Mouse (Mus musculus) ES-E14 (cell line): ENCODE results near the gene Ankrd1. TPM values are rescaled to one million over a fixed set of nuclear protein-coding genes. Genes with fewer than 3 reads are reported as not detected.

Experiments used
- DNase-seq: peaks from one replicate; pipeline ENCODE4 v3.0.0-alpha.2; 2013; ENCODE audit warnings: low read depth, low spot score
- H3K27ac ChIP-seq: 2 replicates; pipeline ENCODE4 v1.5.1; 2012; ENCODE audit warnings: low read depth, mild to moderate bottlenecking, low read length, moderate library complexity, mixed read lengths; ENCODE audit not compliant: poor library complexity, insufficient read depth, severe bottlenecking
- H3K36me3 ChIP-seq: 2 replicates; pipeline ENCODE4 v1.6.1; 2012; ENCODE audit warnings: mild to moderate bottlenecking, low read length, moderate library complexity, mixed read lengths; ENCODE audit not compliant: control insufficient read depth, poor library complexity, insufficient read depth, severe bottlenecking
- H3K4me1 ChIP-seq, 2 experiments: fragments of 150-350 bp in 1 of 2; sonication (generic) in 1 of 2; 2 replicates each; pipeline ENCODE4 v1.6.1; 2012; ENCODE audit warnings: low read length in 2 of 2, mild to moderate bottlenecking in 1 of 2, mixed read lengths in 1 of 2; ENCODE audit not compliant: control insufficient read depth in 2 of 2, insufficient read depth in 2 of 2, poor library complexity in 1 of 2
- H3K4me3 ChIP-seq, 2 experiments: fragments of 150-350 bp in 1 of 2; sonication (generic) in 1 of 2; 2 replicates each; pipeline ENCODE4 v1.5.1; 2012; ENCODE audit warnings: low read length in 2 of 2, low read depth in 1 of 2, mild to moderate bottlenecking in 1 of 2, mixed read lengths in 1 of 2; ENCODE audit not compliant: insufficient read depth in 1 of 2, poor library complexity in 1 of 2, severe bottlenecking in 1 of 2
- H3K9ac ChIP-seq: 2 replicates; pipeline ENCODE4 v1.6.1; 2012; ENCODE audit warnings: low read depth, mild to moderate bottlenecking, low read length, mixed read lengths; ENCODE audit not compliant: poor library complexity, insufficient read depth, severe bottlenecking
- H3K9me3 ChIP-seq: fragments of 150-350 bp; sonication (generic); 2 replicates; pipeline ENCODE4 v1.6.1; 2012; ENCODE audit warnings: low read depth, mild to moderate bottlenecking, low read length; ENCODE audit not compliant: control insufficient read depth, insufficient read depth
- CHD2 ChIP-seq: IDR thresholded peaks from 2 replicates; pipeline ENCODE4 v1.6.1; 2014; ENCODE audit warnings: mild to moderate bottlenecking, low read depth, low read length, inconsistent platforms
- HCFC1 ChIP-seq: IDR thresholded peaks from 2 replicates; pipeline ENCODE4 v1.6.1; 2012; ENCODE audit warnings: low read length, inconsistent platforms, borderline replicate concordance; ENCODE audit not compliant: insufficient read depth
- MAFK ChIP-seq: IDR thresholded peaks from 2 replicates; pipeline ENCODE4 v1.6.1; 2014; ENCODE audit warnings: mild to moderate bottlenecking, low read depth, low read length, inconsistent platforms; ENCODE audit not compliant: insufficient read depth
- ZC3H11A ChIP-seq: IDR thresholded peaks from 2 replicates; pipeline ENCODE4 v1.6.1; 2012; ENCODE audit warnings: low read depth, mild to moderate bottlenecking, inconsistent platforms, low read length, borderline replicate concordance
- ZNF384 ChIP-seq: IDR thresholded peaks from 2 replicates; pipeline ENCODE4 v1.6.1; 2012; ENCODE audit warnings: low read depth, low read length, inconsistent platforms
- in situ Hi-C, 2 experiments: fragments of 600-800 bp; cut with MboI; formaldehyde crosslinking; loops; one replicate each; pipeline ENCODE4 v1.15.1; 2025; ENCODE audit warnings: low sequenced_read_pairs in 2 of 2, inconsistent platforms in 1 of 2; ENCODE audit not compliant: unreplicated experiment in 2 of 2
- total RNA-seq: library from RNA; depleted of rRNA; stranded (reverse); fragments of 300-350 nt; gene quantifications from 2 replicates; pipeline ENCODE4 v1.2.3, GENCODE M21; 2012; rRNA removed

Ankrd1 gene
- total RNA-seq = 5.9 and 6.4 TPM in 2 replicates

DNA sequence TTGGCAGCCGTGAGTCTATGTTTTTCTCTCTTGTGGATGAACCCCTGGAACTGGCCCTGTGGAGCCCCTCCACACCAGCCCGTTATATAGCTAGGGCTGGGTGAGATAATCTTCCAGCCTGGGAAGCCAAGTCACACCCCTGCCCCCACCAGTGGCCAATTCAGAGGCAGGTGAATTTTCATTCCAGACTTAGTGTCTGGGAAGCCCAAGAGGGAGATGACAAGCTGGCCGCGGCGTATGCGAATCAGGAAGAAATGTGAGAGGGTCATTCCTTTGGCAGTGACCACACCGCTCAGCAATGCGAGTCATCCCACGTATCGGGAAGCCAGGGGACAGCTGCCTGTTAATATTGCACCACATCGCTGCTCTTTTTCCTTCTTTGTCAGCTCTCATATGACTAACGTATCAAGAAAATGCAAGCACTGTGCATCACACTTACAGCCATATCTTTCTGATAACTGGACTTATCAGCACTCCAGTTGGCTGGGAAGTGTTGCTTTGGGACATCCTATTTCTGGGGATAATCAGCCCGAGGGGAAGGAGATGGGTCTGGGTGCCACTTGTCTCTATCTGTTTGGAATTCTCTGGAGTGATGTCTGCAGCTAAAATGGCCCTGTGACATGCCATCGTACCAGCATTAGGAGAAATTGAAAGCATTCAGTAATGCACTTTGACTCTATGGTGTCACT is at the start of gene Ankrd1:
Gene Ankrd1 (minus strand): TSS at position 317 of the 689 bp plus-strand sequence.
- Histone ChIP-seq H3K27ac (no peak within 1 kb of the TSS), H3K36me3 (no peaks in the 10 kb centered on the region), H3K9ac (no peak within 1 kb of the TSS), H3K4me1 (no peaks in the 10 kb centered on the region), H3K4me3 (no peak within 1 kb of the TSS), H3K9me3 (peaks cover 2% of the 10 kb centered on the region; the same call in 1 of the 2 replicates)
- TF ChIP-seq MAFK (no peak), HCFC1 (no peak), ZC3H11A (no peak), CHD2 (no peak)
- in situ Hi-C loops = loop anchor here in 1 of 2 experiments (25.0 kb wide), 1 partner anchor 317 kb away; no protein-coding TSS in a partner anchor
- no peak for DNase-seq

DNA sequence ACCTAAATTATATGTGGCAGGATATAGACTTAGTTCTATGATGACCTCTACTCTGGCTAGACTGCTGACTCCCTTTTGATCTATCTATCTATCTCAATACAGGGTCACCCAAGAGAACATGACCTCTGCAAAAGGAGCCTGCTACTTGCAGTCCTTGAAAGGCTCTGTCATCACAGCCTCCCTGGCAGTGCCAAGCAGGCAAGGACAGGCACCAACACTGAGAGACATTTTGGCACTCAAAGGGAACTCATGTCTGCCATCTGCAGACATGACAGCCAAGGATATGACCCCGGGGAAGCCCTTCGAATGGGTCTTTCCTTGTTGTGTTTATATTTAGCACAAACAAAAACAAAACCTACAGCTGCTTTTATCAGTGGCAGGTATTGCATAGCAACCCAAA is 49.2 kb upstream of the Ankrd1 start:
- in situ Hi-C loops = no loop called here
- no peaks in the 10 kb centered on the region for H3K36me3 ChIP-seq
- DNase-seq = no peak
- no peak overlapping the region for H3K27ac ChIP-seq
- H3K4me3 ChIP-seq = no peak overlapping the region
- no peak overlapping the region for H3K9ac ChIP-seq
- TF ChIP-seq ZC3H11A (no peak), MAFK (no peak), ZNF384 (no peak), CHD2 (no peak), HCFC1 (no peak)
- no peaks in the 10 kb centered on the region for H3K9me3 ChIP-seq
- no peaks in the 10 kb centered on the region for H3K4me1 ChIP-seq

DNA sequence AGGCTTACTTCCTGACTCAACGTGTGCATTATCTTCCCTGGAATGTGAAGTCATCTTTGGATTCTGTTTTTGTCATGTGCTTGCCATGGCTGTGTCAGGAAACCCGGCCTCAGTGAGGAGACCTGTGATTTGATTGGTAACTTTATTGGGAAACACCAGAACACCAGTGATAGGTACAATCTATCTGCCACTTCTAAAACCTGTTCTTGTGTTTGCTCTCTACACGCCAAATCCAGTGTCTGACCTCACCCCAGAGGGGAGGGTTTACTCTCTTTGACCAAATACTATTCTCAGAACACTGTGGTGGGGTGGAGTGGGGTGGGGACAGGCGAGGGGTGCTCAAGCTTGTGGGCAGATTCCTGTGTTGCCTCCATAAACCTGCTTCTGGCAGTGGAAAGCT is 48.2 kb upstream of the Ankrd1 start:
- no peak for DNase-seq
- H3K9ac ChIP-seq = no peak overlapping the region
- no peaks in the 10 kb centered on the region for H3K36me3 ChIP-seq
- in situ Hi-C loops = no loop called here
- TF ChIP-seq CHD2 (no peak), MAFK (no peak), HCFC1 (no peak), ZNF384 (no peak), ZC3H11A (no peak)
- no peak overlapping the region for H3K4me3 ChIP-seq
- no peak overlapping the region for H3K27ac ChIP-seq
- H3K9me3 ChIP-seq = no peaks in the 10 kb centered on the region
- no peaks in the 10 kb centered on the region for H3K4me1 ChIP-seq

DNA sequence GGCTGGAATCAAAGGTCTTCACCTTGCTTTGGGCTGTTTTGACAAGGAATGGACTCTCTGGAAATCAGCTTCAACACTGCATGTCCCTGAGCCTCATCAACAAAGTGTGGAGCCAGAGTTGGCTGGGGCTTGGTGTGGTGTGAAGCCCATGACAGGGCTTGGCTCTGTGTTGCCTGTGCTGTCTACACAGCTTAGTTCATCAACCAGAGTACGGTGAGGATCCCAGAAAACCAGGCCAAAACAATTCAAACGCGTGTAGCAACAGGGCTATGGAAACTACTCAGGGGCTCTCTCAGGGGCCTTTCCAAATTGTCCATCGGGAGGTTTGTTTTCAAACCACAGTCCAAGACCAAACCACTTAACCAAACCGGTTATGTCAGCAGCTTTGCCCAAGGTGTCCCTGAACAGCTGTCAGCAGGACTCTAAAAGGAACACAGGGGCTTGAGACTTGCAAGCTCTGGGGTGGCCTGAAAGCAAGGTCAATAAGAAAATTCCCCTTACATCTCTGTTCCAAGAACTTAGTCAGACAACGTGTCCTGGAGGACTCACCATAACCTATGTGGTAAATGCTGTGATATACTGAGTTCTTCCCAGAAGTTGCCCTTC is 47.5 kb upstream of the Ankrd1 start:
- DNase-seq = no peak
- H3K27ac ChIP-seq = no peak overlapping the region
- H3K9me3 ChIP-seq = no peaks in the 10 kb centered on the region
- no peak overlapping the region for H3K9ac ChIP-seq
- in situ Hi-C loops = no loop called here
- H3K4me1 ChIP-seq = no peaks in the 10 kb centered on the region
- TF ChIP-seq ZC3H11A (no peak), HCFC1 (no peak), MAFK (no peak), CHD2 (no peak), ZNF384 (no peak)
- H3K4me3 ChIP-seq = no peak overlapping the region
- H3K36me3 ChIP-seq = no peaks in the 10 kb centered on the region
